Mouse (Mus musculus) liver, embryonic 14.5 days (tissue): ENCODE results near the gene Shisal1.

ENCODE experiments used
- CTCF ChIP-seq: IDR thresholded peaks from 2 replicates; pipeline ENCODE4 v1.5.1; 2016; ENCODE audit warnings: antibody characterized with exemption, low read depth, control low read depth
- EP300 ChIP-seq: IDR thresholded peaks from 2 replicates; pipeline ENCODE4 v1.6.1; 2016; ENCODE audit warnings: antibody characterized with exemption, low read depth

DNA sequence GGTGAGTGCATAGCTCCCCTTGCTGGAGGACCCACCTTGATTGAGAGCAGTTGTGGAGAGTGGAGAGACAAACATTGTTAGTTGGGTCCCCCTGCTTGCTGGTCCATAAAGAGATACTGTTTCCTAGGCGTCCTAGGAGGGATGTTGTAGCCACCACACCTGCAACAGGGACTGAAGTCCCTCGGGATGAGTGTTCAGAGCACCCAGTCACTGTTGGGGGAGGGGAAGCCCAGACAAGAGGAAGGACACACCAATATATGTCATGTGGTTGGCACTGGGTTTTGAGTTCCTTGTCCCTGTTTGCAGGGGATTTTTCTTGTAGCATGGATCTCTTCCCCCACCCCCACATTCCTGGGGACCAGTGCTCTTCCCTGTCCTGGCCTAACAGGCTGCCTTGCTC lies 106.0 kb downstream of the Shisal1 start:
- TF ChIP-seq CTCF (no peak), EP300 (no peak)
